Mouse (Mus musculus) megakaryocyte, adult 5-6 weeks (primary cell): ENCODE measurements around the gene Drap1. TPM values are rescaled to one million over a fixed set of nuclear protein-coding genes. Genes with fewer than 3 reads are reported as not detected.
A peak's percentile ranks its signal among the peaks of the same experiment; 100 is the strongest.

Source experiments
- ATAC-seq: 2 replicates; pipeline ENCODE4 v1.8.0; 2016; ENCODE audit warnings: mild to moderate bottlenecking, inconsistent platforms; ENCODE audit not compliant: poor library complexity, severe bottlenecking
- total RNA-seq, 2 experiments: library from RNA; stranded (forward) in 1 of 2; stranded (reverse) in 1 of 2; fragments of 153-499, 151-499 nt in 1 of 2; fragments of 221-1000, 200-1000 nt in 1 of 2; gene quantifications; 2 replicates each; pipeline versions ENCODE4 v1.2.3 to v1.2.4; 2015 to 2017

Gene Drap1
- total RNA-seq (2015) (62.3 and 72.3 TPM in 2 replicates), total RNA-seq (2017) (53.7 and 59.0 TPM in 2 replicates)

DNA sequence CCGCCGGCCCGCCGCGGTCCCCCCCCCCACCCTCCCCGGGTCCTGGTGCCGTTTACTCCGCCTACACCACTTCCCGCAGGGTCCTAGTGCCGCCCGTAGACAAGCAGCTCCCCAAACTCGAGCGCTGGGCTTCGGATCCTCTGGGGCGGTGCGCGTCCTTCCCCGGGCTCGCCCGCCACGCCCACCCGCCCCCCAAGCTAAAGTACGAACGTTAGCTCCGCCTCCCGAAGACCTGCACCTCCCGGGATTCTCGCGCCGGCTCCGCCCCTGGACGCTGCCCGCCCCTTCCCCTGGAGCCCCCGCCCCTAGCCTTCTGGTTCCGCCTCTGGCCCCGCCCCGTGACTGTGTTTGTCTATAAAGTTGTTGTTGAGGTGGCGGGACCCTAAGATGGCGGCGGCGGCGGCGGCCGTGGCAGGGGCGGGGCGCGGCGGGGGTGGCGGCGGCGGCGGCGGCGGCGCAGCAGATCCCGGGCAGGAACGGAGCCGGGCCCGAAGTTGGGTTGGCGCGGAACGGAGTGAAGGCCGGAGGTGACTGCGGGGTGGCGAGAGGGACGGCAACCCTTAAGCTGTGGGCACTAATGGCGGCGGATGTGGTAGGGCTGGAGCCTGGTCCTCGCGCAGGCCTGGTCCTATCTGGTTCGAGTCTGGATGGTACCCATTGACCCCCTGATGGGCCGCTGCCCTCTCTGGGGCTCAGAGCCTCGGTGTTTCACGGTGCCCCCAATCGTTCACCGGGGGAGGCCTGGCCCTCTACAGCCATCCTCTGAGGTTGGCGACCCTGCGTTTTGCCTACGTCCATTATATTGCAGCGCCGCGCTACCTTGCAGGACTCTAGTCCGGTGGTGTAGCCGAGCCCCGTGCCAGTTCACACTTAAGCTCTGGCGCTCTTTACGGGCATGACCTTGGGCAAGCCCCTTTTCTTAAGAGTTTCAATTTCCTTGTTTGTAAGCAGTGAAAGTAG is at the start of gene Drap1, which contains the start of gene AI837181:
Gene Drap1, minus strand, starts transcription at position 198 of the 960 bp plus-strand sequence.
Gene AI837181, plus strand, starts transcription at position 363 of the 960 bp plus-strand sequence.
- ATAC-seq: peak; percentile 95

GRCm38 (mm10) chr19:5473720-5474119 is 48.9 kb upstream of the Drap1 start, which contains the start of gene Efemp2:
Efemp2 (plus strand) TSS chr19:5473954.
- peak; percentile 75 for ATAC-seq

DNA sequence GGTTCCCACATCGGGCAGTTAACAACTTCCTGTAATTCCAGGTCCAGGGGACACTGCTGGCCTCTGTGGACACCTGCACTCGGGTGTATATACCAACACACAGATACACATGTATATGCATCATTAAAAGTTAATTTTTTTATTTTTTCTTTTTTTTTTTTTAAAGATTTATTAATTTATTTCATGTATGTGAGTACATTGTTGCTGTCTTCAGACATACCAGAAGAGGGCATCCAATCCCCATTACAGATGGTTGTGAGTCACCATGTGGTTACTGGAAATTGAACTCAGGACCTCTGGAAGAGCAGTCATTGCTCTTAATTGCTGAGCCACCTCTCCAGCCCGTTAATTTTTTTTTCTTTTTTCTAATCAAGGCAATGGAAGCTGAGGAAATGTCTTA is 48.1 kb upstream of the Drap1 start:
- no peak for ATAC-seq

DNA sequence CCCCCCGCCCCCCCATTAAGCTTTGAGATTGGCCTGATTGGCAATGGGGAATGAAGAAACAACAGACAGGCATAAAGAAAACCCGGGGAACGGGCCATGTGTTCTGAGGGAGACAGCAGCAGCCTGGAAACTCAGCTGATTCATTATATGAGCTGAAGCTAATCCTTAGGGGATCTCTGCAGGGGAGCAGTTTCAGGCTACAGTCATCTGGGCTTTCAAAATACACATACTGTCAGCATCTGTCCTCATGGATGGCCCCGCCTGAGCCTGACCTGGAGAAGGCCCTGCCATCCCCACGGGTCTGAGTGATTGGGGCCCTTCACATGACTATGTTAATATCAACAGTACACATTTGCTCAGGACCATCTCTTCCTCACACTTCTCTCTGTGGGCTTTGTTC is 47.1 kb upstream of the Drap1 start:
- ATAC-seq: no peak

- ATAC-seq: no peak
Observed at GRCm38 (mm10) chr19:5468374-5468773, 43.6 kb upstream of the Drap1 start, which contains the start of gene Ctsw. Ctsw (minus strand) TSS chr19:5468507.

DNA sequence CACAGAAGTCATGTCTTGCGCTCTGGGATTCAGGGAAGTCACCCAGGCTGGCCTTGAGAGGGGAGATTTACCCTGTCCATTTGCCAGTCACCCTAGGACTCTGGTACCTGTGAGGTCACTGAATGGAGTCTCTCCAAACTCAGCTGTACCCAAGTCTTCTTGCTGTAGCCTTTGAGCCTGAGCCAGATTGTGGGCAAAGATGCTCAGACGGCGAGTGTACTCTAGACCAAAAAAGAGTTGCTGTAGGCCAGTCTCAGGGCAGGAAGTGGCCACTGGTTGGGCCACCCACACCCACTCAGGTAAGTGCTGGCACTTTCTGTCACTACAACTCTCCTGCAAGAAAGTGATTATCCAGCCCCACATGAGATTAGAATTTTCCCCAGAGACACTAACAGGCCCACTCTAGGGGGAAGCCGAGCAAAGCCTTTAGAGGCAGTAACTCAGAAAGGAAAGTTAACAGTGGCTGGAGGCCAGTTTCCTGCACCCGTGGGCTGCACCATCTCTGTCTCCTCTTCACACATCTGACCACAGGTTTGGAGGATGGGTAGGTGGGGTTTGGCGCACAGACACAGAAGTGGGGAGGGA is 42.2 kb upstream of the Drap1 start:
- ATAC-seq: peak; percentile 43; the same call in 1 of the 2 replicates

DNA sequence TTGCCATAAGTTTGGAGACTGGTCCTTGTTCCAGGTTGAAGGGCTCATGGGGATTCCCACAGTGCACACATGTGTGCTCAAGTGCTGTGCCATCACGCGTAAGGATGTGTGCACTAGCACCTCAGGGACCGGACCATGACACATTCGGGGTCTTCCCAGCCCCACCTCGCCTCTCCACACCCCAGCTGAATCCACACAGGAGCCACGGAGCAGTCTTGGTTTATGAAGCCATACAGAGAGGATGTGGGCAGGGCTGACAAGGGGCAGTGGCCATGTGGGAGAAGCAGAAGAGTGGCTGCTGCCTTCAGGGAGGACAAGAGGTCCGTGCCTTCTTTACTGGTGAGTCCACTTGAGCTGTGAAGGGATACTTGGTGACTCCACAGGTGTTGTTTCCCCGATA is 40.3 kb upstream of the Drap1 start:
- ATAC-seq: no peak

DNA sequence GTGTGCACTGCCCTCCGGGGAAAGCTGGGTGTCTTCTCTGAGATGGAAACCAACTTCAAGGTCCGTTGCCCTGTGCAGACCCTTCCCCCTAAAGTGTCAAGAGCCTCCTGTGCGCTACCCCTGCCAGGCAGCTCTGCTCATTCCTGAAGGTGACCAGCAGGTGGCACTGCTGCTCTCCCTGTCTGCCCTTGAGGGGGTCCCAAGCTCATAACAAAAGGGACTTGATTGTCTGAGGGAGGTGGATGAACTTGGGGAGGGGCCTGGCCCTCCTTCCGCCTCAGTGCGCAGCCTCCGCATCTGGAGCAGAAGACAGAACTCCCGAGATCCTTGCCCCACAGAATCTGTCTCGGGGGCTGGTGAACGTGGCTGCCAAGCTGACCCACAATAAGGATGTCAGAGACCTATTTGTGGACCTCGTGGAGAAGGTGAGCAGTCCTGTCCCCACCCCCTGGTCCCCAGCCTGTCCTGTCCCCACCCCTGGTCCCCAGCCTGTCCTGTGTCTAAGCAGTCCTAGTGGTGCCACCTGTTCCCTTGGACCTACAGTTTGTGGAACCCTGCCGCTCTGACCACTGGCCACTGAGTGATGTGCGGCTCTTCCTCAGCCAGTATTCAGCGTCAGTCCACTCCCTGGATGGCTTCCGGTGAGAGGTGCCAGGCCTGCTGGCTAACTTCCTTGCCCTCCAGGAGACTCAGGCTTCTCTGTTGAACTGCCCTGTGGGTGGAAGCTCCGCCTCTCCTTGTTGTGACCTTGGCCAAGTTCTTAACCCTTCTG is 39.2 kb upstream of the Drap1 start:
- ATAC-seq: no peak

- no peak for ATAC-seq
Observed at GRCm38 (mm10) chr19:5463212-5463611, 38.4 kb upstream of the Drap1 start.

DNA sequence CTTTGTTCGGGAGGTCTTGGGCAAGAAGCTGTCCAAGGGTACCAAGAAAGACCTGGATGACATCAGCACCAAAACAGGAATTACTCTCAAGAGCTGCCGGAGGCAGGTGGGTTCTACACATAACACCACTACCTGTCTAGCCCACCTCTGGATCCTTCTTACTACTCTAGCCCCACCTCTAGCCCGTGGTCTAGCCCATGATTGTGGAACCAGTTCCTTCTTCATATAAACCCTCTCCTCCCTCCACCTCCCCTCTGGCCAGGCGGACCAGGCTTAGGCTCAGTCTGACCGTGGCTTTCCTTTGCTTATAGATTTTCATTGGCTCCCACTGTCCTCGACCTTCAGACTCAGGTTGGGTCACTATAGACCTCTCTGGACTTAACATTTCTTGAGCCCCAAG is 36.6 kb upstream of the Drap1 start:
- ATAC-seq: no peak

DNA sequence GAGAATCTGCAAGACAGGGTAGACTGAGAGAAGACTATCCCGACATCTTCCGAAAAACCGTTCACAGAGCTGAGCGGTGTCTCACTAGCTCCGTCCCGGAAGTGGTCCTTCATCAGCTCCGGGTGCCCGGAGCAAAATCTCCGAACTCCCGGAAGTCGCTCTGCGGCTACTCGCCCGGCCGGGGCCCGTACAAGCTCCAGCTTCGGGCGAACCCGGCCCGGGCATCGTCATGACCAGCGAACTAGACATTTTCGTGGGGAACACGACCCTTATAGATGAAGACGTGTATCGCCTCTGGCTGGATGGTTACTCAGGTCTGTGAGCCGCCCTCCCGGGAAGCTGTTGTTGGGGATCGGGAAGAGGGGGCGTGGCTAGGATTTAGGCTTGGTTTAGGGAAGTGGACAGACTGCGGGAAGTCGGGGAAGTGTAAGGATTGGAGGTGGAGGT is 35.7 kb upstream of the Drap1 start, which contains the start of gene Fibp:
Gene Fibp, plus strand, starts transcription at position 151 of the 447 bp plus-strand sequence.
- peak; percentile 81 for ATAC-seq

- no peak for ATAC-seq
Observed at GRCm38 (mm10) chr19:5459896-5460295, 35.1 kb upstream of the Drap1 start.

- ATAC-seq: no peak
Observed at GRCm38 (mm10) chr19:5459019-5459418, 34.2 kb upstream of the Drap1 start.

- ATAC-seq: no peak
Observed at GRCm38 (mm10) chr19:5457746-5458442, 33.1 kb upstream of the Drap1 start, which contains the start of gene Ccdc85b. Ccdc85b (minus strand) TSS chr19:5457894.

- ATAC-seq: peak; percentile 79
Observed at GRCm38 (mm10) chr19:5456922-5457745, 32.4 kb upstream of the Drap1 start.

DNA sequence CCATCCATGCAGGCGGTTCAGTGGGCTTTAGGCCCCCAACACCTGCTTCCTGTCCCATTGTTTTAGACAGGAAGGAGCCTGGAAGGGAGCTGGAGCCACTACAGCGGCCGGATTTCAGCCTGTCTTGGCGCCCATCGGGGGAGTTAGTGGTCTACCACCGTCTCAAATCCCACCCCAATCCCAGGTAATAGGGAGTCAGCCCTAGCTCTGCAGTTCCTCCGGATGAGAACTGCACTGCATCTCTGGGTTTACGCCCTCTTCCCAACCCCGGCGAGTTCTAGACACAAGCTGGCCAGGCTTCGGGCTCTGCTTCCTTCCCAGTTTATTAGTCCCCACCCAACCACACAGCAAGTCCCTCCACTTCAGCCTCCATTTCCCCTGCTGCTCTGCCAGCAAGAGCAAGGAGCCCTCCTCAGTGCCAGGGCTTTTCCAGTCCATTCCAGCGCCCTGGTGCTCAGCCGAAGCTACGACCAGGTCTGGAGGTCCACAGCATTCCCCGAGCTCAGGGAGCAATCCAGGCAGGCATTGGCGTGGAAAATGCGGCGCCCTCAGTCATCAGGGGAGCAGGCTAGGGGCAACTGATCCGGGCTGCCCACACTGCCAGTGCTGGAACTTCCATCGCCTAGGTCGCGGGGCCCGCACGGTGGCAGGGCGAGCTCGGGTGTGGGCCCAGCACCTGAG is 31.6 kb upstream of the Drap1 start:
- no peak for ATAC-seq

- no peak for ATAC-seq
Observed at GRCm38 (mm10) chr19:5455568-5455967, 30.8 kb upstream of the Drap1 start.

DNA sequence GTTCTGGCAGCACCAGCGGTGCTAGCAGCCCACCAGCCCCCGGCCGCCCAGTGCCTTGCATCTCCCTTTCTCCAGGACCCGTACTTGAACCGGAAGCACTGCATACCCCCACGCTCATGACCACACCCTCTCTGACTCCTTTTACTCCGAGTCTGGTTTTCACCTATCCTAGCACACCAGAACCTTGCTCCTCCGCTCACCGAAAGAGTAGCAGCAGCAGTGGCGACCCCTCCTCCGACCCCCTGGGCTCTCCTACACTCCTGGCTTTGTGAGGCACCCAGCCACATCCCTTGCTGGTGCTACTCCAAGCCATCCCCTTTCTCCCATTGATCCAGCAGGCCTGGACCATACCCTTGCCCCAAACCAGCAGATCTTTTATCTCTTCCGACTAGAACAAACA is 30.3 kb upstream of the Drap1 start:
- no peak for ATAC-seq

GRCm38 (mm10) chr19:5451766-5452165 is 27.0 kb upstream of the Drap1 start:
- no peak for ATAC-seq
